ENCODE assay signal across 22 mouse cellular contexts in genomic region chr1:182101468-182101867, GRCm38 (mm10). TPM values are rescaled to one million over a fixed set of nuclear protein-coding genes. Genes with fewer than 3 reads are reported as not detected.
DNase-seq lines count a peak whose midpoint lies in the region; ATAC-seq and TF ChIP-seq lines count a peak whose summit lies in the region.
"Had no signal": no experiment of that assay in that cellular context is flagged by ENCODE, and none has a peak within 500 bp of the region (broad histone marks: within the 10 kb centered on the region; RNA-seq: fewer than 3 reads in every experiment).

No protein-coding gene starts in this region.

- no peaks in the 10 kb centered on the region for H3K79me2 ChIP-seq in CH12.LX (replicated peaks; ENCODE audit: control insufficient read depth, extremely low read depth, insufficient read depth, poor library complexity, severe bottlenecking)

- H3K4me1 ChIP-seq in forebrain, embryonic 10.5 days: peaks cover 35% of the 10 kb centered on the region
- H3K4me1 ChIP-seq in forebrain, embryonic 14.5 days (ENCODE audit: control insufficient read depth, insufficient read depth, low read length): no peaks in the 10 kb centered on the region
- H3K4me1 ChIP-seq in CH12.LX (ENCODE audit: control insufficient read depth in 1 of 2, insufficient read depth in 2 of 2): peaks cover 40 to 70% of the 10 kb centered on the region in 2 experiments
- H3K4me1 ChIP-seq in embryonic facial prominence, embryonic 10.5 days: peaks cover 64% of the 10 kb centered on the region
- H3K4me1 ChIP-seq: intestine, embryonic 15.5 days had no signal

- no peak overlapping the region for H3K4me3 ChIP-seq in forebrain, embryonic 10.5 days
- no peak overlapping the region for H3K4me3 ChIP-seq in forebrain, embryonic 14.5 days (ENCODE audit: low read depth, low read length)
- H3K4me3 ChIP-seq in CH12.LX (replicated peaks in 1 of 3; ENCODE audit: low read depth in 2 of 3, low read length in 2 of 3, poor library complexity in 1 of 3): no peak overlapping the region
- H3K4me3 ChIP-seq in embryonic facial prominence, embryonic 10.5 days: no peak overlapping the region
- H3K4me3 ChIP-seq: embryonic facial prominence, embryonic 15.5 days; erythroblast, embryonic 14.5 days; gastrocnemius, adult 2 months; heart, embryonic 13.5 days; hindbrain, embryonic 12.5 days; intestine, embryonic 15.5 days had no signal

- in situ Hi-C loops in CH12.LX (cut with MboI; ENCODE audit: low pct_ligation_motif_present, low pct_unique_long_range_greater_than_20kb, low sequenced_read_pairs): no loop called here

- no peak for TF ChIP-seq CTCF in CH12.LX (conservative IDR thresholded peaks at IDR 0.05 in 1 of 2, IDR thresholded peaks at IDR 0.05 in 1 of 2; ENCODE audit: low read depth in 2 of 2, low read length in 2 of 2)

- no peak for TF ChIP-seq RAD21 in CH12.LX (IDR thresholded peaks at IDR 0.05; ENCODE audit: low read depth, low read length)

- no peak for ATAC-seq in forebrain, embryonic 14.5 days
- ATAC-seq in inflammation-experienced regulatory T-cells, adult 6 months: peak; percentile 50
- ATAC-seq: forebrain, embryonic 16.5 days; intestine, embryonic 15.5 days had no signal

- no peaks in the 10 kb centered on the region for H3K36me3 ChIP-seq in forebrain, embryonic 10.5 days (replicated peaks)
- H3K36me3 ChIP-seq in forebrain, embryonic 14.5 days (ENCODE audit: control insufficient read depth, insufficient read depth, low read length): no peaks in the 10 kb centered on the region
- no peaks in the 10 kb centered on the region for H3K36me3 ChIP-seq in CH12.LX (replicated peaks in 1 of 2; ENCODE audit: control insufficient read depth in 1 of 2, insufficient read depth in 1 of 2, low read length in 1 of 2)
- H3K36me3 ChIP-seq in embryonic facial prominence, embryonic 10.5 days (replicated peaks): no peaks in the 10 kb centered on the region
- H3K36me3 ChIP-seq: embryonic facial prominence, embryonic 15.5 days; G1E; heart, embryonic 13.5 days; hindbrain, embryonic 12.5 days; intestine, embryonic 15.5 days had no signal

- no peak for DNase-seq in forebrain, embryonic 10.5 days (ENCODE audit: extremely low spot score, low spot score)
- DNase-seq in forebrain, embryonic 14.5 days (ENCODE audit: low spot score): no peak
- no peak for DNase-seq in CH12.LX (ENCODE audit: extremely low read depth)
- no peak for DNase-seq in embryonic facial prominence, embryonic 10.5 days (ENCODE audit: low spot score)
- no peak for DNase-seq in frontal cortex, postnatal 36 days (ENCODE audit: low spot score in 2 of 2)
- DNase-seq in layer of hippocampus, postnatal 10 days (ENCODE audit: low spot score in 2 of 2): no peak
- DNase-seq: adrenal gland, postnatal 10 days; B cell, adult 2 months; cerebellum, adult 11-12 months; cerebellum, adult 9-10 months; cerebellum, postnatal 25 days; gastrocnemius, adult 2 months; gastrocnemius, postnatal 25 days; heart, postnatal 36 days had no signal

- TF ChIP-seq EP300 in CH12.LX (IDR thresholded peaks at IDR 0.05; ENCODE audit: low read length): no peak

- no peaks in the 10 kb centered on the region for H3K9me3 ChIP-seq in forebrain, embryonic 10.5 days
- no peaks in the 10 kb centered on the region for H3K9me3 ChIP-seq in forebrain, embryonic 14.5 days (replicated peaks; ENCODE audit: control insufficient read depth, low read length)
- H3K9me3 ChIP-seq in CH12.LX (replicated peaks; ENCODE audit: low read length): no peaks in the 10 kb centered on the region
- H3K9me3 ChIP-seq in embryonic facial prominence, embryonic 10.5 days: no peaks in the 10 kb centered on the region
- H3K9me3 ChIP-seq: embryonic facial prominence, embryonic 15.5 days; G1E; heart, embryonic 13.5 days; hindbrain, embryonic 12.5 days; intestine, embryonic 15.5 days had no signal

- no peak for TF ChIP-seq POLR2A in CH12.LX (IDR thresholded peaks at IDR 0.05; ENCODE audit: low read depth, low read length)

- dilution Hi-C loops in CH12.LX (cut with MboI; ENCODE audit: extremely low pct_ligation_motif_present, extremely low pct_unique_long_range_greater_than_20kb, low sequenced_read_pairs): no loop called here

- peak overlapping the region; percentile 58; the same call in 1 of the 2 replicates for H3K27ac ChIP-seq in forebrain, embryonic 10.5 days
- no peak overlapping the region for H3K27ac ChIP-seq in forebrain, embryonic 14.5 days (ENCODE audit: low read depth, low read length)
- no peak overlapping the region for H3K27ac ChIP-seq in CH12.LX (ENCODE audit: insufficient read depth, low read depth)
- 0 out of 2 replicates have a peak overlapping the region, but pooled peaks have one; percentile 72 for H3K27ac ChIP-seq in embryonic facial prominence, embryonic 10.5 days (replicated peaks)
- H3K27ac ChIP-seq: embryonic facial prominence, embryonic 15.5 days; heart, embryonic 13.5 days; hindbrain, embryonic 12.5 days; intestine, embryonic 15.5 days had no signal

- WGBS in forebrain, embryonic 10.5 days: 84% methylated on average over 4 of the region's 4 CpGs
- 83% methylated on average over 4 of the region's 4 CpGs for WGBS in forebrain, embryonic 14.5 days
- 86% methylated on average over 4 of the region's 4 CpGs for WGBS in embryonic facial prominence, embryonic 10.5 days

- H3K9ac ChIP-seq in forebrain, embryonic 14.5 days (ENCODE audit: low read length): no peak overlapping the region
- no peak overlapping the region for H3K9ac ChIP-seq in CH12.LX (ENCODE audit: insufficient read depth, low read depth)
- H3K9ac ChIP-seq: embryonic facial prominence, embryonic 15.5 days; hindbrain, embryonic 12.5 days; intestine, embryonic 15.5 days had no signal

- no peaks in the 10 kb centered on the region for H3K27me3 ChIP-seq in forebrain, embryonic 10.5 days (ENCODE audit: poor library complexity, severe bottlenecking)
- no peaks in the 10 kb centered on the region for H3K27me3 ChIP-seq in forebrain, embryonic 14.5 days (replicated peaks; ENCODE audit: control insufficient read depth, insufficient read depth, low read length)
- H3K27me3 ChIP-seq in CH12.LX (replicated peaks): no peaks in the 10 kb centered on the region
- no peaks in the 10 kb centered on the region for H3K27me3 ChIP-seq in embryonic facial prominence, embryonic 10.5 days (replicated peaks; ENCODE audit: low read depth, poor library complexity, severe bottlenecking)
- H3K27me3 ChIP-seq: embryonic facial prominence, embryonic 15.5 days; heart, embryonic 13.5 days; hindbrain, embryonic 12.5 days; intestine, embryonic 15.5 days had no signal

- no peak overlapping the region for H3K4me2 ChIP-seq in forebrain, embryonic 14.5 days (ENCODE audit: low read length)
- no peak overlapping the region for H3K4me2 ChIP-seq in CH12.LX (ENCODE audit: insufficient read depth, low read depth, poor library complexity, severe bottlenecking)
- H3K4me2 ChIP-seq: embryonic facial prominence, embryonic 15.5 days; heart, embryonic 13.5 days; hindbrain, embryonic 12.5 days; intestine, embryonic 15.5 days had no signal

TF ChIP-seq in CH12.LX, 34 proteins besides CTCF, POLR2A, EP300 and RAD21:
- TF ChIP-seq MAFK (IDR thresholded peaks at IDR 0.05; ENCODE audit: insufficient replicate concordance, low read length): peak; percentile 69
- TF ChIP-seq MEF2A (IDR thresholded peaks at IDR 0.05; ENCODE audit: borderline replicate concordance, low read depth, low read length): no peak
- no peak for TF ChIP-seq ELF1 (IDR thresholded peaks at IDR 0.05; ENCODE audit: low read depth, low read length)
- TF ChIP-seq MXI1 (IDR thresholded peaks at IDR 0.05; ENCODE audit: low read depth, low read length): no peak
- TF ChIP-seq SIN3A (IDR thresholded peaks at IDR 0.05; ENCODE audit: low read length): no peak
- no peak for TF ChIP-seq BHLHE40 (IDR thresholded peaks at IDR 0.05; ENCODE audit: low read depth, low read length)
- no peak for TF ChIP-seq IRF4 (IDR thresholded peaks at IDR 0.05; ENCODE audit: low read depth, low read length)

RNA-seq across cellular contexts. Expression of gene Srp9, which starts 23.1 kb away (rescaled TPM):
- 157 and 159 TPM in 2 replicates for polyA plus RNA-seq in forebrain, embryonic 10.5 days (2016; fragmentation: Nextera tagmentation; extraction: Ambion mirVana)
- polyA plus RNA-seq in forebrain, embryonic 14.5 days (2014; fragmentation: Nextera tagmentation; extraction: Ambion mirVana): 155 and 158 TPM in 2 replicates
- total RNA-seq in CH12.LX (2012; rRNA removed): 135 and 154 TPM in 2 replicates
- total RNA-seq in CH12.LX (2014; rRNA removed): 221 and 235 TPM in 2 replicates
- polyA plus RNA-seq in CH12.LX (2012; ENCODE audit: insufficient read length, low read depth): 138 and 153 TPM in 2 replicates
- 159 and 166 TPM in 2 replicates for polyA plus RNA-seq in embryonic facial prominence, embryonic 10.5 days (2016; fragmentation: Nextera tagmentation; extraction: Ambion mirVana)
- polyA plus RNA-seq in inflammation-experienced regulatory T-cells, adult 6 months (2017; shearing (Covaris generic)): 100 to 1,000 TPM; 141 to 184 (median 147) TPM
- 10 to 100 TPM; 54.4 to 59.7 TPM for total RNA-seq in layer of hippocampus, postnatal 10 days (2021)

Comparison
In these comparisons a context has a peak if more than half of its experiments do, and no peak if none do; other contexts are left out.
1. H3K27ac ChIP-seq: peak in forebrain, embryonic 10.5 days (single experiment) and embryonic facial prominence, embryonic 10.5 days (single experiment); none in forebrain, embryonic 14.5 days (single experiment) and CH12.LX (single experiment).